Mouse (Mus musculus) stomach, embryonic 16.5 days (tissue): ENCODE data around the gene Ano4. TPM values are rescaled to one million over a fixed set of nuclear protein-coding genes. Genes with fewer than 3 reads are reported as not detected.

Experiments used
- ATAC-seq: fragments of 200-750 bp; cut with Nextera tagmentation; 2 replicates; pipeline ENCODE4 v1.8.0; 2017; ENCODE audit warnings: moderate number of reproducible peaks, moderate TSS enrichment; ENCODE audit not compliant: insufficient read depth, low FRiP score
- H3K27ac ChIP-seq: fragments of 300-500 bp; sonication (generic); 2 replicates; pipeline ENCODE4 v1.5.1; 2014; ENCODE audit warnings: low read length
- H3K27me3 ChIP-seq: fragments of 300-500 bp; sonication (generic); 2 replicates; pipeline ENCODE4 v1.6.1; 2014; ENCODE audit warnings: low read length, control low read depth, mixed read lengths; ENCODE audit not compliant: control insufficient read depth, insufficient read depth
- H3K36me3 ChIP-seq: fragments of 300-500 bp; sonication (generic); 2 replicates; pipeline ENCODE4 v1.6.1; 2014; ENCODE audit warnings: low read length; ENCODE audit not compliant: control insufficient read depth, insufficient read depth
- H3K4me1 ChIP-seq: fragments of 300-500 bp; sonication (generic); 2 replicates; pipeline ENCODE4 v1.6.1; 2014; ENCODE audit warnings: low read length, control low read depth, mixed read lengths; ENCODE audit not compliant: control insufficient read depth, insufficient read depth
- H3K4me2 ChIP-seq: fragments of 300-500 bp; sonication (generic); 2 replicates; pipeline ENCODE4 v1.6.1; 2014; ENCODE audit warnings: low read depth, low read length, mixed read lengths
- H3K4me3 ChIP-seq: fragments of 300-500 bp; sonication (generic); replicated peaks from 2 replicates; pipeline ENCODE4 v1.5.1; 2014; ENCODE audit warnings: mild to moderate bottlenecking, low read length
- H3K9ac ChIP-seq: fragments of 300-500 bp; sonication (generic); 2 replicates; pipeline ENCODE4 v1.6.1; 2014; ENCODE audit warnings: low read length
- H3K9me3 ChIP-seq: fragments of 300-500 bp; sonication (generic); replicated peaks from 2 replicates; pipeline ENCODE4 v1.6.1; 2016; ENCODE audit warnings: low read length, control low read depth; ENCODE audit not compliant: control insufficient read depth
- WGBS: fragments of 180-500 bp; shearing (Covaris S2); extraction: QIAGEN DNeasy Blood & Tissue Kit; methylation state at CpG from one replicate; pipeline ENCODE4 v1.1.7; 2014; 5-methylcytosine and 5-hydroxymethylcytosine counted together
- polyA plus RNA-seq: library from polyadenylated mRNA; unstranded; fragments of >200 nt; fragmentation: Nextera tagmentation; extraction: Ambion mirVana; gene quantifications from 2 replicates; pipeline ENCODE4 v1.2.1, GENCODE M21; 2015

Gene Ano4
- polyA plus RNA-seq, 1 experiment from 2014 or later: 0.90 TPM

DNA sequence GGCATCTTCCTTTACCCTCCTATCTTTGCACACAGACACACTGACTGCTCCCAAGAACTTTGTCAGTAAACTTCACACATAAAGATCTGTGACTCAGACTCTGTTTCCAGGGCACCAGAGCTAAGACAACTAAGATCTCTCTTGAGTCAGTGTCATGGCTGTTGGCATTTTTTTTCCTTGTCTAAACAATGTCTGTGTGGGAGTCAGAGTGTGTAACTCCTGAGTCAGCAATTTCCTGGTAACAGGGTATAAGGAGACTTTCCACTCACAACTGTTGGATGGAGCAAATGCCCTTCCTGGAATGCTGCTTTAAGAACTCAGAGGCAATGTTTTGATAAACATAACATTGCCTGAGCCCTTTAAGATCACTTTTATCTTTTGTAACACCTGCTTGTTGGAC is 37.0 kb downstream of the Ano4 start:
- Histone ChIP-seq H3K9ac (no peak overlapping the region), H3K4me1 (no peaks in the 10 kb centered on the region), H3K36me3 (no peaks in the 10 kb centered on the region), H3K27ac (no peak overlapping the region), H3K9me3 (no peaks in the 10 kb centered on the region), H3K27me3 (no peaks in the 10 kb centered on the region), H3K4me3 (no peak overlapping the region), H3K4me2 (no peak overlapping the region)
- no peak for ATAC-seq

DNA sequence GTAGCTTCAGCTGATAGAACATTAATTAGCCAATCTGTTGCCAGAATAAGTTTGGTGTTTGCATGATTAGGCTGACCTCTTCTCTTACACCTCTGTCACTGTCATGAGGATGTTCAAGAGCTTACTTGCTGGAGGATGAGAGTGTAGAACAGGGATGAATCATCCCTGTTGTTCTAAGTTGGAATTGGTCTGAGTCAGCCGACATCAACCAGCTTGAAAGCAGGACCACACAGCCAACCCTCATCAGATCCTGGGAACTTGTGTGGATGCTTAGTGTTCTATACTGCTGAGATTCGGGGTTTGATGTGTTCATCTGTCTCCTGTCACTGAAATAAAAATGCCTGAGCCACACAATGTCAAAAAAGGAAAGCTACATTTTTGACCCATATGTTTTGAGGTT is 44.2 kb downstream of the Ano4 start:
- ATAC-seq: no peak
- 60% methylated on average over 2 of the region's 2 CpGs for WGBS
- Histone ChIP-seq H3K9ac (no peak overlapping the region), H3K27ac (no peak overlapping the region), H3K4me1 (no peaks in the 10 kb centered on the region), H3K4me2 (no peak overlapping the region), H3K9me3 (no peaks in the 10 kb centered on the region), H3K36me3 (no peaks in the 10 kb centered on the region), H3K27me3 (no peaks in the 10 kb centered on the region), H3K4me3 (no peak overlapping the region)

DNA sequence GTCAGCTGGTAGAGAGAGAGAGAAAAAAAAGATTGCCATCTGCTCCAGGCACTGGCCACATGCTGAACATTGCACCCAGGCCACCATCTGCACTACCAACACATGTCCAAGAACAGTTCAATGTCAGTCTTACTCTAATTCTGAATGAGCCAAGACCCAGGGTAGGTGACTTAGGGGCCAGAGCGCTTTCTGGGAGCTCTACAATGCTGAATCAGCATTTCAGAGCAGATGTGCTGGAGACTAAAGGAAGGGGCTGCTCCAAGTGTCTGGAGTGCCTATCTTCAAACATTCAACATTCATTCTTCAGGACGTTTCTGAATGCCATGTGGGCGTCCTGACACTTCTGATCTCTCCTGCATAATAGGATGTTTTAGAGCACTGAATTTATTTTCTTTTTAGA is 51.8 kb downstream of the Ano4 start:
- no peak for ATAC-seq
- Histone ChIP-seq H3K4me3 (no peak overlapping the region), H3K4me2 (no peak overlapping the region), H3K36me3 (no peaks in the 10 kb centered on the region), H3K9me3 (no peaks in the 10 kb centered on the region), H3K27ac (no peak overlapping the region), H3K4me1 (no peaks in the 10 kb centered on the region), H3K9ac (no peak overlapping the region), H3K27me3 (no peaks in the 10 kb centered on the region)
- 66% methylated on average over 3 of the region's 3 CpGs for WGBS

DNA sequence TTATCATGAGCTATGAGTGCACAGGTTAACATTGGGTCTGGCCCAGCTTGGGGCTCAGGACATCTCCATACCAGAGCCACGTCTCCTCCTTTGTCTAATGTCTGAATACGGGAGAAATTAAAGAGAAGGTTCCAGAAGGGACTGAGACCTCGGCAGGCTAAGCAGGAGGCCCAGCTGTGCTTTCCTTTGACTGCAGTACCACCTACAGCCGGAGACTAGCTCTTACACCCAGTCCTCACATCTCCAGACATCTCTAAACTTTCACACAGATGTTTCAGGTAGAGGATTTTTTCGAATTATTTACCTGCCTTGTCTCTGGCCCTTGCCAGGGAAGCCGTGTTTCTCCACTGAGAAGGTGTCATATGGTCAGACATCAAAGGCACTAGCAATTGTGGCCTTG is 53.9 kb downstream of the Ano4 start:
- H3K9me3 ChIP-seq: no peaks in the 10 kb centered on the region
- H3K9ac ChIP-seq: no peak overlapping the region
- no peak overlapping the region for H3K27ac ChIP-seq
- H3K4me1 ChIP-seq: no peaks in the 10 kb centered on the region
- H3K27me3 ChIP-seq: no peaks in the 10 kb centered on the region
- H3K36me3 ChIP-seq: no peaks in the 10 kb centered on the region
- 57% methylated on average over 6 of the region's 6 CpGs for WGBS
- H3K4me3 ChIP-seq: no peak overlapping the region
- ATAC-seq: no peak
- no peak overlapping the region for H3K4me2 ChIP-seq

DNA sequence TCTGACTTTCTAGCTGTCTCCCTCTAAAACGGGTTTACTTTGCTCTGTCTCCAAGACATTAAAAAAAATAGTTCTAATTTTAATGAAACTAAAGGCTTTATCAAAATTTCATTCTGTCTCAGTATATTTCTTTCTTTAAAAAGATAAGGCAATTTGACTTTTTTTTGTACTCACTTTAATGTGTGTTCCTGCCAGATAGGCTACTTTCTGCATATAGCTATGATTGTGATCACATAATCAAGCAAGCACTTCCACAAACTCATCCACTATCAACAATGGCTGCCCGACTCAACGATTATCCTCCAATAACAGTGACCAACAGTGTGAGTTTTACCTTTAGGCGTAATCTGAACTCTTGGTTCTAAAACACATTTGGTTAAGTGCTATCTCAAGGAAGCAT is 55.3 kb downstream of the Ano4 start:
- 82% methylated on average over 4 of the region's 4 CpGs for WGBS
- H3K4me2 ChIP-seq: no peak overlapping the region
- H3K9ac ChIP-seq: no peak overlapping the region
- no peak for ATAC-seq
- H3K9me3 ChIP-seq: no peaks in the 10 kb centered on the region
- no peaks in the 10 kb centered on the region for H3K4me1 ChIP-seq
- no peak overlapping the region for H3K27ac ChIP-seq
- no peak overlapping the region for H3K4me3 ChIP-seq
- H3K36me3 ChIP-seq: no peaks in the 10 kb centered on the region
- H3K27me3 ChIP-seq: no peaks in the 10 kb centered on the region

DNA sequence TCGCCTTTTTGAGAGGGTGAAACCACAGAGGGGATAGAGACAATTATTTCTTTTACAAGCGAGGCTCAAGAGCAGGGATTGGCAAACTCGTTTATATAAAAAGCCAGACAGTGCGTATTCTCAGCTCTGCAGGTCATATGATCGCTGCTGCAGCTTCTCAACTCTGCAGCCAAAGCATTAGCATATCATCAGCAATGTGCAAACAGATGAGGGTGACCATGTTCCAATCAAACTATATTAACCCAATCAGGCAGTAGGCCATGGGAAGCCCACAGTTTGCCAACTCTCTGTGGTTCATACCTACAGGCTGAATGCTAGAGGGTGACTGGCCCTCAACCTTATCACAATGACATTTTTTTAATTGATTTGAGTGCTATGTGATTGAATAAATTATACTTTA is 64.2 kb downstream of the Ano4 start:
- H3K4me1 ChIP-seq: no peaks in the 10 kb centered on the region
- H3K4me3 ChIP-seq: no peak overlapping the region
- H3K27me3 ChIP-seq: no peaks in the 10 kb centered on the region
- 69% methylated on average over 5 of the region's 5 CpGs for WGBS
- no peak for ATAC-seq
- no peaks in the 10 kb centered on the region for H3K9me3 ChIP-seq
- H3K27ac ChIP-seq: no peak overlapping the region
- no peak overlapping the region for H3K4me2 ChIP-seq
- no peak overlapping the region for H3K9ac ChIP-seq
- no peaks in the 10 kb centered on the region for H3K36me3 ChIP-seq

DNA sequence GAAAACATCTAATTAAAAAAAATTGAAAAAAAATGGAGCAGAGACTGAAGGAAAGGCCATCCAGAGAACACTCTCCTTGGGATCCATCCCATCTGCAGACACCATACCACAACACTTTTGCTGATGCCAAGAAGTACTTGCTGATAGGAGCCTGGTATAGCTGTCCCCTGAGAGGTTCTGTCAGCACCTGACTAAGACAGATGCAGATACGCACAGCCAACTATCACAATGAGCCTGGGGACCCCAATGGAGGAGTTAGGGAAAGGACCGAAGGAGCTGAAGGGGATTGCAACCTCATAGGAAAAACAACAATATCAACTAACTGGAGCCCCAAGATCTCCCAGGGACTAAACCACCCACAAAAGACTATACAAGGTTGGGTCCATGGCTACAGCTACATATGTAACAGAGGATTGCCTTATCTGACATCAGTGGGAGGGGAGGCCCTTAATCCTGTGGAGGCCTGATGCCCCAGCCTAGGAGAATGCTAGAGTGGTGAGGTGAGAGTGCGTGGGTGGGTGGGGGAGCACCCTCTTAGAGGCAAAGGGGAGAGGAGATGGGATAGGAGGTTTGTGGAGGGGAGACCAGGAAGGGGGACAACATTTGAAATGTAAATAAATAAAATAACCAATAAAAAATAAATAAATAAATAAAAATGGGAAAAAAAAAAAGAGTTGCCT is 71.4 kb downstream of the Ano4 start:
- no peaks in the 10 kb centered on the region for H3K36me3 ChIP-seq
- no peak for ATAC-seq
- H3K27me3 ChIP-seq: no peaks in the 10 kb centered on the region
- H3K9ac ChIP-seq: no peak overlapping the region
- H3K27ac ChIP-seq: no peak overlapping the region
- H3K4me2 ChIP-seq: no peak overlapping the region
- no peak overlapping the region for H3K4me3 ChIP-seq
- no peaks in the 10 kb centered on the region for H3K4me1 ChIP-seq
- H3K9me3 ChIP-seq: no peaks in the 10 kb centered on the region
- WGBS: 83% methylated on average over 3 of the region's 3 CpGs

DNA sequence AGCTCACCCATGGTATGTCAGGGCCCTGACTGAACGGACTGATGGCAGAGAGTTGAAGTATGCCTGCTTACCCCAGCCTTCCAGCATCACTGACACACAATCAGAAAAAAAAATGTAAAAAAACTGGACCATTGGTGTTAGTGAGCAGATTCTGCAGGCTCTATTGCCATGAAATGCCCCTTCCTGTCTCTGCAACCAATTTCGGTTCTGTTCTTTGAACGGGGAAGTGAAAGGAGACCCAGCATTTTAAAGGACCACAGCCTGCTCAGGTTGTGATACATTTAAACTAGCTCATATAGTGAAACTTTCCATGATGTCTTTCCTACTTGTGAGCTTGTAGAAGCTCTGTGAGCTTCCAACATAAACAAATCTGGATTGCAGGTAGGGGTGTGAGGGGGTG is 77.2 kb downstream of the Ano4 start:
- Histone ChIP-seq H3K27me3 (no peaks in the 10 kb centered on the region), H3K27ac (no peak overlapping the region), H3K36me3 (no peaks in the 10 kb centered on the region), H3K9me3 (no peaks in the 10 kb centered on the region), H3K4me1 (no peaks in the 10 kb centered on the region), H3K4me3 (no peak overlapping the region), H3K4me2 (no peak overlapping the region), H3K9ac (no peak overlapping the region)
- ATAC-seq: no peak
- WGBS: 84% methylated on average over 3 of the region's 3 CpGs

DNA sequence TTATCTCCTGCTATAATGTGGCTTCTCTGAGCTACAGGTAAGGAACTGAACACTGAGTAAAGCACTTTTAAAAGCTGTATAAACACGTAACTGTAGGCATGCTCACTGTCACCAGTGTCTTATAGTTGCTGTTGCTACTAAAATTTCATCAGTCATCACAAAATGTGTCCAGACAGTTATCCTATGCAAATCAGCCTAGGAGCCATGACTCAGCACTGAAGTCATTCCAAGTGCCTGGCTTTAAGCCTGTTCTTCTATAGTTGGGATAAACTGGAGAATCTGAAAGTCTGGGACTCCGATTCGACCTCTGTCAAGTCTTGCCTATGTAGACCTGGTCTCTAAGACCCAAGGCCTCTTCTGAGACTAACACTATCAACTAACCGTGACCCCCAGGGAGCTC is 81.2 kb downstream of the Ano4 start:
- Histone ChIP-seq H3K4me2 (no peak overlapping the region), H3K4me3 (no peak overlapping the region), H3K9me3 (no peaks in the 10 kb centered on the region), H3K36me3 (no peaks in the 10 kb centered on the region), H3K9ac (no peak overlapping the region), H3K27me3 (no peaks in the 10 kb centered on the region), H3K4me1 (no peaks in the 10 kb centered on the region), H3K27ac (no peak overlapping the region)
- 84% methylated on average over 4 of the region's 4 CpGs for WGBS
- no peak for ATAC-seq
